Mouse (Mus musculus) heart, adult 2 months (tissue): ENCODE results near the gene Katna1. TPM values are rescaled to one million over a fixed set of nuclear protein-coding genes. Genes with fewer than 3 reads are reported as not detected.
A peak's percentile ranks its signal among the peaks of the same experiment; 100 is the strongest.

Experiments
- DNase-seq, 2 experiments: peaks; one replicate each; pipeline ENCODE4 v3.0.0; 2021
- H3K27ac ChIP-seq: fragments of 200-600 bp; 2 replicates; pipeline ENCODE4 v1.8.1; 2022
- H3K27me3 ChIP-seq: fragments of 200-500 bp; 2 replicates; pipeline ENCODE4 v1.6.1; 2012; ENCODE audit warnings: mild to moderate bottlenecking, low read length, inconsistent platforms, mixed read lengths; ENCODE audit not compliant: control insufficient read depth, insufficient read depth
- H3K36me3 ChIP-seq: fragments of 200-500 bp; 2 replicates; pipeline ENCODE4 v1.6.1; 2012; ENCODE audit warnings: low read length, inconsistent platforms; ENCODE audit not compliant: control insufficient read depth, insufficient read depth
- H3K4me1 ChIP-seq: fragments of 200-500 bp; 2 replicates; pipeline ENCODE4 v1.6.1; 2011; ENCODE audit warnings: low read length; ENCODE audit not compliant: control insufficient read depth, insufficient read depth
- H3K4me3 ChIP-seq: fragments of 200-600 bp; 2 replicates; pipeline ENCODE4 v1.8.1; 2022
- H3K79me2 ChIP-seq: fragments of 200-500 bp; replicated peaks from 2 replicates; pipeline ENCODE4 v1.6.1; 2012; ENCODE audit warnings: mild to moderate bottlenecking, inconsistent platforms, low read length, moderate library complexity, mixed read lengths; ENCODE audit not compliant: control insufficient read depth, insufficient read depth
- H3K9ac ChIP-seq: fragments of 200-500 bp; 2 replicates; pipeline ENCODE4 v1.6.1; 2012; ENCODE audit warnings: low read depth, mild to moderate bottlenecking, control low read depth, inconsistent platforms, low read length, mixed read lengths
- CTCF ChIP-seq: fragments of 200-600 bp; IDR thresholded peaks from 2 replicates; pipeline ENCODE4 v1.8.1; 2022; ENCODE audit warnings: antibody characterized with exemption, mild to moderate bottlenecking, moderate library complexity
- EP300 ChIP-seq: fragments of 200-500 bp; IDR thresholded peaks from 2 replicates; pipeline ENCODE4 v1.6.1; 2011; ENCODE audit warnings: low read depth, low read length, control low read depth; ENCODE audit not compliant: insufficient read depth
- POLR2A ChIP-seq: fragments of 200-500 bp; IDR thresholded peaks from 2 replicates; pipeline ENCODE4 v1.6.1; 2011; ENCODE audit warnings: mild to moderate bottlenecking, low read depth, low read length, control low read depth; ENCODE audit not compliant: insufficient read depth
- WGBS: fragments of 180-500 bp; shearing (Covaris S2); methylation state at CpG from one replicate; pipeline ENCODE4 v1.1.7; 2018; 5-methylcytosine and 5-hydroxymethylcytosine counted together
- intact Hi-C: fragments of 180-260 bp; cut with DNase I; formaldehyde crosslinking; loops from one replicate; pipeline ENCODE4 v1.15.1; 2025
- polyA plus RNA-seq: library from polyadenylated mRNA; depleted of rRNA; stranded (reverse); fragments of >200 nt; gene quantifications from 2 replicates; pipeline ENCODE4 v1.2.3, GENCODE M21; 2012; rRNA removed
- total RNA-seq, 2 experiments: library from RNA; stranded (reverse); gene quantifications; 2 replicates each; pipeline ENCODE4 v1.2.3; 2021

Katna1 gene
- total and polyA plus RNA-seq, 3 experiments: 3.7 to 14.2 (median 11.9) TPM

GRCm38 (mm10) chr10:7801258-7801657, 75.5 kb downstream of the Katna1 start:
- TF ChIP-seq CTCF (no peak), POLR2A (no peak), EP300 (no peak)
- no peaks in the 10 kb centered on the region for H3K27me3 ChIP-seq
- intact Hi-C loops: no loop called here
- H3K27ac ChIP-seq: no peak overlapping the region
- 70% methylated on average over 3 of the region's 3 CpGs for WGBS
- no peak overlapping the region for H3K4me3 ChIP-seq
- no peaks in the 10 kb centered on the region; the same call in 1 of the 2 replicates for H3K4me1 ChIP-seq
- DNase-seq: no peak
- peaks cover 1% of the 10 kb centered on the region; the same call in 1 of the 2 replicates for H3K36me3 ChIP-seq
- no peaks in the 10 kb centered on the region for H3K79me2 ChIP-seq
- H3K9ac ChIP-seq: no peak overlapping the region

- Histone ChIP-seq H3K36me3 (no peaks in the 10 kb centered on the region; the same call in 1 of the 2 replicates), H3K4me3 (no peak overlapping the region)
- intact Hi-C loops: no loop called here
Observed at GRCm38 (mm10) chr10:7802519-7803140, 76.8 kb downstream of the Katna1 start.

GRCm38 (mm10) chr10:7809937-7810336, 84.1 kb downstream of the Katna1 start:
- no peak overlapping the region for H3K9ac ChIP-seq
- H3K27me3 ChIP-seq: no peaks in the 10 kb centered on the region
- H3K4me1 ChIP-seq: no peaks in the 10 kb centered on the region; the same call in 1 of the 2 replicates
- 49% methylated on average over 2 of the region's 2 CpGs for WGBS
- intact Hi-C loops: loop anchor here (1.0 to 2.0 kb wide), 3 partner anchors 73 to 430 kb away; no protein-coding TSS in a partner anchor
- no peak for DNase-seq
- H3K4me3 ChIP-seq: no peak overlapping the region
- no peak for TF ChIP-seq EP300
- no peak for TF ChIP-seq POLR2A
- peak; percentile 84 for TF ChIP-seq CTCF
- no peak overlapping the region for H3K27ac ChIP-seq
- H3K36me3 ChIP-seq: no peaks in the 10 kb centered on the region; the same call in none of the 2 replicates
- H3K79me2 ChIP-seq: no peaks in the 10 kb centered on the region

More at GRCm38 (mm10) chr10:7802519-7803140, 76.8 kb downstream of the Katna1 start:
- TF ChIP-seq EP300 (no peak), CTCF (no peak), POLR2A (no peak)
- no peaks in the 10 kb centered on the region; the same call in 1 of the 2 replicates for H3K4me1 ChIP-seq
- DNase-seq: no peak
- H3K27me3 ChIP-seq: no peaks in the 10 kb centered on the region
- H3K79me2 ChIP-seq: no peaks in the 10 kb centered on the region
- H3K9ac ChIP-seq: no peak overlapping the region
- WGBS: 92% methylated on average over 2 of the region's 2 CpGs
- no peak overlapping the region for H3K27ac ChIP-seq

Other genes with a start within 250 kb of the Katna1 start
- gene Lrp11, start 136.2 kb upstream of the Katna1 start, total RNA-seq: 1 to 10 TPM; 2.2 to 3.0 TPM
- gene Lrp11, start 136.2 kb upstream of the Katna1 start, polyA plus RNA-seq: 3.0 and 4.2 TPM in 2 replicates
- 1 to 10 TPM; 4.6 to 6.3 TPM for gene Nup43, start 58.5 kb upstream of the Katna1 start, total RNA-seq
- gene Nup43, start 58.5 kb upstream of the Katna1 start, polyA plus RNA-seq: 4.9 and 6.7 TPM in 2 replicates
- 100 to 1,000 TPM in 1 of 2 experiments, 10 to 100 TPM in 1; 92.5 to 101 TPM for gene Pcmt1, start 44.9 kb upstream of the Katna1 start, total RNA-seq
- gene Pcmt1, start 44.9 kb upstream of the Katna1 start, polyA plus RNA-seq: 35.3 and 61.6 TPM in 2 replicates
- gene Lats1, start 44.8 kb upstream of the Katna1 start, total RNA-seq: 10 to 100 TPM; 10.8 to 11.5 TPM
- gene Lats1, start 44.8 kb upstream of the Katna1 start, polyA plus RNA-seq: 5.5 and 9.9 TPM in 2 replicates
- 100 to 1,000 TPM in 1 of 2 experiments, 10 to 100 TPM in 1; 94.5 to 123 TPM for gene Ginm1, start 66.8 kb downstream of the Katna1 start, total RNA-seq
- 39.6 and 65.7 TPM in 2 replicates for gene Ginm1, start 66.8 kb downstream of the Katna1 start, polyA plus RNA-seq
- gene Ppil4, start 66.9 kb downstream of the Katna1 start, total RNA-seq: 10 to 100 TPM; 14.8 to 15.3 TPM
- gene Ppil4, start 66.9 kb downstream of the Katna1 start, polyA plus RNA-seq: 5.3 and 7.2 TPM in 2 replicates
- gene Zc3h12d, start 106.5 kb downstream of the Katna1 start, total RNA-seq: under 1 TPM; 0.21 to 0.32 TPM
- gene Zc3h12d, start 106.5 kb downstream of the Katna1 start, polyA plus RNA-seq: 0.35 and 0.50 TPM in 2 replicates
- gene Tab2, start 230.2 kb downstream of the Katna1 start, total RNA-seq: 10 to 100 TPM; 46.4 to 50.4 TPM
- 32.2 and 54.3 TPM in 2 replicates for gene Tab2, start 230.2 kb downstream of the Katna1 start, polyA plus RNA-seq